Mouse (Mus musculus): Measurements from ENCODE around the gene Reep3.

The Reep3 gene

GRCm38 (mm10) chr10:67126859-67127758, 30.4 kb upstream of the Reep3 start:
- peaks cover 80% of the 10 kb centered on the region for H3K4me1 ChIP-seq (replicated peaks; ENCODE audit: low read depth, low read length)
- peak overlapping the region; percentile 83 for H3K4me3 ChIP-seq (replicated peaks; ENCODE audit: low read length)
- TF ChIP-seq CTCF (conservative IDR thresholded peaks at IDR 0.05; ENCODE audit: low read length) (no peak), POU5F1 (IDR thresholded peaks at IDR 0.05; ENCODE audit: borderline replicate concordance, low read length) (no peak), NANOG (IDR thresholded peaks at IDR 0.05; ENCODE audit: borderline replicate concordance, low read length) (no peak)
- H3K9me3 ChIP-seq (ENCODE audit: low read length), result no peaks in the 10 kb centered on the region
- H3K27me3 ChIP-seq (ENCODE audit: insufficient read depth, low read length), result peaks cover 17% of the 10 kb centered on the region
- peaks cover 16% of the 10 kb centered on the region for H3K36me3 ChIP-seq (ENCODE audit: insufficient read depth, low read length)

DNA sequence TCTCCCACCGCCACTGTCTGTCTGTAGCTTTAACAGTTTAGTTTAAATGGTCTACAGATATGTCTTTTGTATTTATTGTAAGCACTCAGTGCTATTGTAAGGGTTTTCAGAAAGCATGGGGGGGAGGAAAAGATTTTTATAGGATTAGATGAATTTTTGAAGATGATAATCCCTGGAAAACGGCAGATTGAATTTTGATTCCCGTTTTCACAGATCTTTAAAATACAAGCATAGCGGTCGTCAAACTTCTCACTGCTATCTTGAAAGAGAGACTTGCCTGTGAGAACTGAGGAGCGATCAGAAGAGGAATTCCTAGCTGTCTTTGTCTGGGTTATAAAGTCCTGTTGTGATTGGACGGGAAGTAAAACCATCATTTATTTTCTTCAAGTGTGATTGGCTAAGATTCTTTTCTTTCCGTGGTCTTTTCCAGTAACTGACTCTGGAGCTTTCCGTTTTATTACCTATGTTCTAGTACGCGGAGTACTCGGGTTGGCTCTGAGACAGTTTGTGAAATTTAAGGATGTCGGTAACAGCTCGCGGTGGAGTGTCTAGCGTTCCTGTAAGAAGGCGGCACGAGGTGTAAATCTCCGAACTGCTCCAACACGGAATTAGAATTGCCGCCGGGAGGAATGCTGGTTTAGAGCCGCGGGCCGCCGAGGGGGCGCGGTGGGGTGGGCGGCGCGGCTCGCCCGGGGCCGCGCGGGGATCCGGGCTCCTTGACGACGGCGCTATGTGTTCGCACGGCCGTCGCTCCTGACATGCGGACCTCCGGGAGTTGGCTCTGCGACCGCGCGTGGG, 29.5 kb upstream of the Reep3 start:
- H3K4me3 ChIP-seq (replicated peaks; ENCODE audit: low read length), result peak overlapping the region; percentile 83
- H3K27me3 ChIP-seq (ENCODE audit: insufficient read depth, low read length), result peaks cover 17% of the 10 kb centered on the region
- peaks cover 80% of the 10 kb centered on the region for H3K4me1 ChIP-seq (replicated peaks; ENCODE audit: low read depth, low read length)
- TF ChIP-seq CTCF (conservative IDR thresholded peaks at IDR 0.05; ENCODE audit: low read length) (no peak), NANOG (IDR thresholded peaks at IDR 0.05; ENCODE audit: borderline replicate concordance, low read length) (peak; percentile 31; the same call in 1 of the 2 replicates)
- peaks cover 24% of the 10 kb centered on the region for H3K36me3 ChIP-seq (ENCODE audit: insufficient read depth, low read length)
- no peaks in the 10 kb centered on the region for H3K9me3 ChIP-seq (ENCODE audit: low read length)

GRCm38 (mm10) chr10:67124156-67124555, 27.4 kb upstream of the Reep3 start:
- peaks cover 17% of the 10 kb centered on the region for H3K27me3 ChIP-seq (ENCODE audit: insufficient read depth, low read length)
- peaks cover 25% of the 10 kb centered on the region for H3K36me3 ChIP-seq (ENCODE audit: insufficient read depth, low read length)
- H3K9me3 ChIP-seq (ENCODE audit: low read length), result no peaks in the 10 kb centered on the region
- no peak for TF ChIP-seq CTCF (conservative IDR thresholded peaks at IDR 0.05; ENCODE audit: low read length)
- no peak for TF ChIP-seq NANOG (IDR thresholded peaks at IDR 0.05; ENCODE audit: borderline replicate concordance, low read length)
- TF ChIP-seq POU5F1 (IDR thresholded peaks at IDR 0.05; ENCODE audit: borderline replicate concordance, low read length), result no peak
- H3K4me3 ChIP-seq (replicated peaks; ENCODE audit: low read length), result no peak overlapping the region
- H3K4me1 ChIP-seq (replicated peaks; ENCODE audit: low read depth, low read length), result peaks cover 83% of the 10 kb centered on the region

- H3K36me3 ChIP-seq (ENCODE audit: insufficient read depth, low read length), result peaks cover 25% of the 10 kb centered on the region
- no peaks in the 10 kb centered on the region for H3K9me3 ChIP-seq (ENCODE audit: low read length)
- TF ChIP-seq CTCF (conservative IDR thresholded peaks at IDR 0.05; ENCODE audit: low read length) (no peak), POU5F1 (IDR thresholded peaks at IDR 0.05; ENCODE audit: borderline replicate concordance, low read length) (no peak), NANOG (IDR thresholded peaks at IDR 0.05; ENCODE audit: borderline replicate concordance, low read length) (no peak)
- H3K4me1 ChIP-seq (replicated peaks; ENCODE audit: low read depth, low read length), result peaks cover 83% of the 10 kb centered on the region
- H3K27me3 ChIP-seq (ENCODE audit: insufficient read depth, low read length), result peaks cover 17% of the 10 kb centered on the region
- H3K4me3 ChIP-seq (replicated peaks; ENCODE audit: low read length), result no peak overlapping the region
Measured at GRCm38 (mm10) chr10:67123756-67124155, 27.0 kb upstream of the Reep3 start.

DNA sequence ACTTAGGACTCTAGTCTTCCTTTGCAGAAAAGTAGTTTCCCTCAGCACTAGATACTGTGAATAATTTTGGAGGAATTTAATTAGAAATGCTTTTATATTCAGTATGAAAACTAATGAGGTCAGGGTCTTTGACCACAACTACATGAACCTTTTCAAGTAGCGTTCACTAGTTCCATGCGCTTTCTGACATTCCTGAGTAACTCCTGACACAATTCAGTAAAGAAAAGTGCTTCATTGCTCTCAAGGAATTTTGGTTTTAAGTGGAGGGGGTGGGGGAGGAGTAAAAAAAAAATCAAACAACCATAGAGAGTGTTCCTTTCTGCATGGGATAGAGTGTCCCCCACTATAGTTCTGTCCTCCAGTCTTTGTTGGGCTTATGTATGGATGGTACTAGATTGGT, 23.9 kb upstream of the Reep3 start:
- no peak overlapping the region for H3K4me3 ChIP-seq (replicated peaks; ENCODE audit: low read length)
- no peak for TF ChIP-seq POU5F1 (IDR thresholded peaks at IDR 0.05; ENCODE audit: borderline replicate concordance, low read length)
- no peak for TF ChIP-seq NANOG (IDR thresholded peaks at IDR 0.05; ENCODE audit: borderline replicate concordance, low read length)
- no peak for TF ChIP-seq CTCF (conservative IDR thresholded peaks at IDR 0.05; ENCODE audit: low read length)
- H3K9me3 ChIP-seq (ENCODE audit: low read length), result no peaks in the 10 kb centered on the region
- peaks cover 51% of the 10 kb centered on the region for H3K36me3 ChIP-seq (ENCODE audit: insufficient read depth, low read length)
- H3K4me1 ChIP-seq (replicated peaks; ENCODE audit: low read depth, low read length), result peaks cover 96% of the 10 kb centered on the region
- peaks cover 7% of the 10 kb centered on the region; the same call in 1 of the 2 replicates for H3K27me3 ChIP-seq (ENCODE audit: insufficient read depth, low read length)

DNA sequence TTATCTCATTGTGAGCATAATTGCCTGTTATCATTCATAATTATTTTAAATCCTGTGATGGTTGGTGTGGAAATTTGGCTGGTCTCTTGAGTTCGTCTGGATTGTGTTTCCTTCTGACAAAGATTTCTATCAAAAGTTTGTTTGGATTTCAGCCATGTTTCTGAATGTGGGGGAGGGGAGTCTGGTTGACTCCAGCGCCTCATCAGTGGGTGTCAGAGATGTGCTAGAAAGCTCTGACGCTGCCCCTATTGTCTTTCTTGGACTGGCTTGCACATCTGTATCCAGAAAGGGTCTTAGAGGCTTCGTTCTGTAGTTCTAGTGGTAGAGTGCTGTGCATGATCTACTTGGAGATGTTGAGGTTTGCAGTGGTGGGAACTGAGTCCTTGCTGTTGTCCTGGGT, 23.4 kb upstream of the Reep3 start:
- no peak for TF ChIP-seq CTCF (conservative IDR thresholded peaks at IDR 0.05; ENCODE audit: low read length)
- no peak for TF ChIP-seq NANOG (IDR thresholded peaks at IDR 0.05; ENCODE audit: borderline replicate concordance, low read length)
- no peak for TF ChIP-seq POU5F1 (IDR thresholded peaks at IDR 0.05; ENCODE audit: borderline replicate concordance, low read length)
- Histone ChIP-seq H3K36me3 (ENCODE audit: insufficient read depth, low read length) (peaks cover 55% of the 10 kb centered on the region), H3K27me3 (ENCODE audit: insufficient read depth, low read length) (peaks cover 2% of the 10 kb centered on the region; the same call in 1 of the 2 replicates), H3K4me1 (replicated peaks; ENCODE audit: low read depth, low read length) (peaks cover 96% of the 10 kb centered on the region), H3K9me3 (ENCODE audit: low read length) (no peaks in the 10 kb centered on the region), H3K4me3 (replicated peaks; ENCODE audit: low read length) (no peak overlapping the region)

DNA sequence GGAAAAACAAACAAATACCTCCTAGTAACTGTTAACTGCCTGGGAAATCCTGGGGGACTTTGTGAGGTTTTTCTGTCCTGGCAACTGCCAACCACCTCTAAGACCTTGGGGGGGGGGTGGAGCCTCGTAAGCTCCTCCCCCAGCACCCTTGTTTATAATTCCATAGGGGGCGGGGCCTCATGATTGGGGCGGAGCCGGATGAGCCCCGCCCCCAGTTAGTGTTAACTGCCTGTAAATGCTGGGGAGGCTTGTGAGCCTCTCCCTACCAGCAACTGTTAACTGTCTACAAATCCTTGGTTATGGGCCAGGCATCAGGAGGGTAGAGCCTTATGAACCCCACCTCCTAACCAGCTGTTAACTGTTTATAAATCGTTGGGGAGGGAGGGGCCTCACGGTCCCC, 22.5 kb upstream of the Reep3 start:
- peaks cover 52% of the 10 kb centered on the region for H3K36me3 ChIP-seq (ENCODE audit: insufficient read depth, low read length)
- peaks cover 97% of the 10 kb centered on the region for H3K4me1 ChIP-seq (replicated peaks; ENCODE audit: low read depth, low read length)
- H3K27me3 ChIP-seq (ENCODE audit: insufficient read depth, low read length), result no peaks in the 10 kb centered on the region
- no peaks in the 10 kb centered on the region for H3K9me3 ChIP-seq (ENCODE audit: low read length)
- TF ChIP-seq CTCF (conservative IDR thresholded peaks at IDR 0.05; ENCODE audit: low read length) (no peak), NANOG (IDR thresholded peaks at IDR 0.05; ENCODE audit: borderline replicate concordance, low read length) (no peak), POU5F1 (IDR thresholded peaks at IDR 0.05; ENCODE audit: borderline replicate concordance, low read length) (no peak)
- no peak overlapping the region for H3K4me3 ChIP-seq (replicated peaks; ENCODE audit: low read length)

- Histone ChIP-seq H3K9me3 (ENCODE audit: low read length) (no peaks in the 10 kb centered on the region), H3K27me3 (ENCODE audit: insufficient read depth, low read length) (no peaks in the 10 kb centered on the region), H3K4me1 (replicated peaks; ENCODE audit: low read depth, low read length) (peaks cover 97% of the 10 kb centered on the region), H3K4me3 (replicated peaks; ENCODE audit: low read length) (no peak overlapping the region), H3K36me3 (ENCODE audit: insufficient read depth, low read length) (peaks cover 46% of the 10 kb centered on the region)
- TF ChIP-seq POU5F1 (IDR thresholded peaks at IDR 0.05; ENCODE audit: borderline replicate concordance, low read length) (no peak), CTCF (conservative IDR thresholded peaks at IDR 0.05; ENCODE audit: low read length) (no peak), NANOG (IDR thresholded peaks at IDR 0.05; ENCODE audit: borderline replicate concordance, low read length) (no peak)
Measured at GRCm38 (mm10) chr10:67116251-67116650, 19.5 kb upstream of the Reep3 start.

All from E14TG2a.4 (cell line).